Mouse (Mus musculus): ENCODE measurements around the gene Sema5a.

- TF ChIP-seq CTCF (conservative IDR thresholded peaks at IDR 0.05 in 1 of 2, IDR thresholded peaks at IDR 0.05 in 1 of 2; ENCODE audit: low read depth in 2 of 2, low read length in 2 of 2) (no peak), USF2 (conservative IDR thresholded peaks at IDR 0.05; ENCODE audit: low read depth, low read length) (no peak), ZKSCAN1 (IDR thresholded peaks at IDR 0.05; ENCODE audit: borderline replicate concordance, low read depth, low read length) (no peak)
Observed at GRCm38 (mm10) chr15:32396241-32396890, 151.8 kb downstream of the Sema5a start.

All from CH12.LX (cell line).